Mouse (Mus musculus) urinary bladder, adult 18-20 months (tissue): ENCODE measurements around the gene Thop1.
"Not testable (repeated sequence)": the region's sequence is repeated elsewhere in the genome, so short reads cannot be mapped to it uniquely, and the experiment has no call there.

ENCODE experiments used
- DNase-seq, 2 experiments: peaks; one replicate each; pipeline ENCODE4 v3.0.0; 2022; ENCODE audit warnings: low spot score in 2 of 2, mixed read lengths in 2 of 2

Gene Thop1

GRCm38 (mm10) chr10:81057406-81058130, 12.3 kb upstream of the Thop1 start:
- no peak for DNase-seq

GRCm38 (mm10) chr10:81058896-81059295, 10.9 kb upstream of the Thop1 start:
- DNase-seq: no peak

DNA sequence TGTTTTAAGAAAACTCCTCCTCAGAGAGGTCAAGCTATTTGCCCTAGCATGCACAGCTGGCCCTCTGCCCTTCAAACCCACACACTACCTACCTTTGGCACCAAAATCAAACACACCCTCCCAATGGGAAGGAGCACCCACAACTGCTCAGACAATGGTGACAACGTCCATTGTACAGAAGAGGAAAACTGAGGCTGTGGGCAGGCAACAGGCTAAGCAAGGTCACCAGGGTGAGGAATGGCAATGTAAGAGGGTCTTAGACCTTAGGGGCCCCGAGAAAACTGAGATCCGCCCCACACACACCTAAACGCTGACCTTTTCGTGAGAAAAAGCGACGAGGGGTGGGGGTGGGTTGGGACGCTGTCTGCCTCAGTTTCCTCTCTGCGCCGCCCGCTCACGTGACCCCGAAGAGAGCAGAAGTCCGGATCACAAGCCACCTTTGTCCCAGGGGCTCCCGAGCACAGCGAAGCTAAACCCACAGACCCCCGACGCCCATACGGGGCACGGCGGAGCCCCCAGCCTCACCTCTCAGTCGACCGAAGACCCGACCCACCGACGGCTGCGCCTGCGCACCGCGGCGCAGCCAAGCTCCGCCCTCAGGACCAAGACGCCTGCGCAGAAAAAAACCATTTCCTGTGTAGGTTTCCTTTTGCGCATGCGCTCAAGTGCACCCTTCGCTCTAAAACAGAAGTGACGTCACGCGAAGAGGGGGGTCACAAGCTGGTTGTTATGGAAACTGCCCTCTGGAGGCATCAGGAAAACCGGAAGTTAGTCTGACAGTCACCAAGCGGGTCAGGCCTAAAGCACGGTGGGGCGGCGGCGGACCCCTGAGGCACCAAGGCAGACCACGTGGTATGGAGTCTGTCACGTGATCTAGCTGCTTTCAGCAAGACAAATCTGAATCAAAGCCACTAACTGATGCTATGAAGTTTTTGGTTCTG, 10.0 kb upstream of the Thop1 start, which contains the start of gene Sgta:
TSS of gene Sgta (minus strand) at position 579 of the 941 bp plus-strand sequence.
- DNase-seq: peak; percentile 99

DNA sequence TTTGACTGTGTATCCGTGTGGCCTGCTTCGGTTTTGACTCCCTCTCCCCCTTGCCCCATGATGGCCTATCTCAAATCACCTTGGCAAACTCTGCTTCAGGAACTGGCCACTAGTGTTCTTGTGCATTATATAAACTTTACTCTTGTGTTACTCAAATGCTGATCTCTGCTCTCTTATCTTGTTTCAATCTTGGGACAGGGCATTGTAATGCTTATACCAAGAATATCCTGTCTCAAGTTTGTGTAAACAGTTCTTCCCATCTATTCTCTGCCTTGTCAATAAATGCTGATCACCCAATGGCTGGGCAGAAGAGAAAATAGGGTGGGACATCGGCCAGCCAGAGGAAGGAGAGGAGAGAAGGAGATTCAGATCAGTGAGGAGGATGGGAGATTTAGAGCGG, 7.1 kb upstream of the Thop1 start:
- DNase-seq: no peak

- not testable (repeated sequence) for DNase-seq
These were observed 5.3 kb upstream of the Thop1 start for GRCm38 (mm10) chr10:81064519-81064918.

DNA sequence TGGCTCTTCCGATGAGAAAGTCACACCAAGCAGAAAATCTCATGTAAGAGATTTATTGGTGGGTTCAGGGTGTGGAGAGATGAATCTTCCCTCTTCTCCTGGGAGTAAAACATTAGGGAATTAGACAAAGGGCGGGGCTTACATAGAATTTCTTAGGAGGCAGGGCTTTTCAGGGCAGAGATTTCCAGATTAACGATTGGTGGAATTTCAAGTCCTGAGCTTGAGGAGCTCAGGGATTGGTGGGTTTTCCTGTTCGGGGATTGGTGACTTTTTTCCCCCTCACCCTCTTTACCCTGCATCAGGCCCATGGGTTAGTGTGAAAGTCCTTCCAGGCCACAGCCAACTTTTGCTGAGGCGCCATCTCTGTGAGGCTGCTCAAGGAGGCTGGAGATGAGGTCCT, 1.1 kb upstream of the Thop1 start:
- DNase-seq: no peak

- DNase-seq: no peak
These were observed 2.5 kb downstream of the Thop1 start for GRCm38 (mm10) chr10:81072290-81072689.

DNA sequence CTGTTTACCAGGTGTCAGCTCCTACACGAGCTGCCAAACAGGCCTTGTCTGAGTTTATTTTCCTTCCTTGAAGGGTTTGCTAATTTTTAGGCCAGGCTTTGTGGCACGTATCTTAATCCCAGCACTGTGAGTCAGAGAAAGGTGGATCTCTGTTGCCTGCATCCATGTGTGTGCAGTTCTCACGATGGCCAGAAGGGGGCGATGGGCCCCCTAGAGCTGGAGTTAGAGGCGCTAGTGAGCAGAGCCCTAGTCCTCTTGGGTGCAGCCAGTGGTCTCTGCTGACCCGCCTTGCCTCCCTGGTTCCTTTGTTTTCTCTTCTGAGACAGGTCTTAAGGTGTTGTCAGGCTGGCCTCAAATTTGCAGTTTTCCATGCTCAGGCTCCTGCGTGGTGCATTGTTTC, 3.6 kb downstream of the Thop1 start:
- no peak for DNase-seq

GRCm38 (mm10) chr10:81075734-81076133, 5.9 kb downstream of the Thop1 start:
- no peak for DNase-seq

GRCm38 (mm10) chr10:81076356-81076755, 6.5 kb downstream of the Thop1 start:
- DNase-seq: peak in 1 of 2 experiments; percentile 30

DNA sequence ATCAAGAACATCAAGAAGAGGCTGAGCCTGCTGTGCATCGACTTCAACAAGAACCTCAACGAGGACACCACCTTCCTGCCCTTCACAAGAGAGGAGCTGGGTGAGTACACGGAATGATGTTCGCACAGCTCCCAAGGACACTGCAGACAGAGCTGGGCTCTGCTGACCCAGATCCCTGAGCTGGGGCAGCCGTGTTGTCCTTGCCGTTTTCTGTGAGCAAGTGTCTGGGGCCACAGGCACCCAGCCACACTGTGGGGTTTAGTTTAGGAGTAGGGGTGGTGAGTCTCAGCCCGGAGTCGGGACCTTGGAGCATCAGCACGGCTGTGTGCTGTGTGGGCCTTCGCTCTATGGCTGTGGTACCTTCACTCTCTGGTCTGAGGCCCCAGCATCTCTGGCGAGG, 8.1 kb downstream of the Thop1 start:
- no peak for DNase-seq

GRCm38 (mm10) chr10:81080008-81080655, 10.3 kb downstream of the Thop1 start:
- no peak for DNase-seq

GRCm38 (mm10) chr10:81082168-81082960, 12.5 kb downstream of the Thop1 start:
- peak; percentile 46 to 63 for DNase-seq

- DNase-seq: no peak
These were observed 17.2 kb downstream of the Thop1 start for GRCm38 (mm10) chr10:81087021-81087420.

DNA sequence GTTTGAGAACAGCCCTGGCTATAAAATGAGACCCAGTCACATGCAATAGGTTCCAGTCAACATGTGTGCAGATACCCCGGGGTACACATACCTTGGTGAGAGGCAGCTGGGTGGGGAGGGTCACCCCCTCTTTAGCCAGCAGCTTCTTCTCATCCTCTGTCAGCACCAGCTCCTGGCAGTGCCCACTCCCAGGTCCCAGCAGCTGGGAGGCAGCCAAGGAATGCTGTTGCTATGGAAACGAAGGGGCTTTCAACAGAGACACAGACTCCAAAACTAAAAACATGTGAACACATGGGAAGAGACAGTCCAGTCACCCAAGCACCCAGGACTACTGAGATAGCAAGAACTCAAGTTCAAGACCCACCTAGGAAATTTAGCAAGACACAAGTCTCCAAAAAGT, 19.4 kb downstream of the Thop1 start:
- DNase-seq: no peak

- no peak for DNase-seq
These were observed 20.8 kb downstream of the Thop1 start for GRCm38 (mm10) chr10:81090621-81091020.

DNA sequence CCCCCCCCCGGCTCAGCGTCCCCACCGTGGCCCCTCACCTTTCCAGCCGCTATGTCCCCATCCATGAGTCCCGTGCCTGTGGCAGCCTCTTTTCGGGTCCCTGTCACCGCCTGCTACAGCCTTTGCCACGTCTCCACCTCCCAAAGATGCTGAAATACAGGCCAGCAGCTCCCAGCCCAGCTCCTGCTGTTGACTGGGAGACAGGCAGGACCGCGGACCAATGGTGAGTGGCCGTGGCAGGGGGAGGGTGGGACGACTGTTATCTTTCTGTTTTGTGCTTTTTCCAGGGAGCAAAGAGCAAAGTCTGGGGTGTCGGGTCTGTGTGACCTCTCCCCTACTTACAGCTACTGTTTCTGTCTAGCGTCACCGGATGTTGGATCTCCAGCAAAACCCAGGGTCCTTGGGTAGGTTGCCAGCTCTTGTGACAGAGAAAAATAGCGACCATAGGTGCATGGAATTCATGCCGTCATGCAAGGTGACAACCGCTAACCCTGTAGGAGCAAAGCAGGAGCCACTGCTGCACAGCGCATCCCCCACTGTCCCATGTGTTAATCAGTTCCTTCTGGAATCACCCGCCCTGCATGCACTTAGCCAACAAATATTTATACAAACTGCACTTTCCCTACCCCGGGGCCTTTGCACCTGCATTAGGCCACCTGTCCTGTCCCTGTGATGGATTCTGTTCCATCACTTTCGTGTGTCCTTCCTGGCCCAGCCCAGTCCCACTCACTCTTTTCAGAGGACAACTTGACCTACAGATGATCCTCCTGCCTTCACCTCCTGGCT, 22.8 kb downstream of the Thop1 start:
- DNase-seq: no peak

GRCm38 (mm10) chr10:81094931-81095678, 25.3 kb downstream of the Thop1 start:
- DNase-seq: no peak

DNA sequence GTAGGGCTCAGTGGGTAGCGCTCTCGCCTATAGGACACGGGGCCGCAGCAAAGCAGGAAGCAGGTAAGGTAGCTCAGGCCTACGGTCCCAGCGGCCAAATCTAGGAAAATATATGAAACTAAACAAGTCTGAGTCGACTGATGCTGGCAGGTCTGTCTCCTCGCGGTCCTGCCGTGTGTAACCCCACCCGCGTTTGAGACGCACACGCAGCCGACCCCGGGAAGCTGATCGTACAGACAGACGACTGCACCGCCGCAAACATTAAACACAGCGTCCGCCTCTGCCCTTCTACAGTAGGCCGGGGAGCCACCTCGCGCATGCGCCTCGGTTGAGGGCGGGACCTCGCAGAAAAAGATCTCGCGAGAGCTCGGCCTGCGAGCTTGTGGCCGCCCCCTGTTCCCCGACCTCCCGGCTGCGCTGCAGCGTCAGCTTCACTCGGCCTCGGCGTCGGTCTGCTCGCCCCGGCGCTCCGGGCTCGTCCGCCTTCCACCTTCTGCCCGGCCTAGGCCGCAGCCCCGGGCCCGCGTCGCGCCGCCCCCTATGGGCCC, 35.8 kb downstream of the Thop1 start, which contains the start of gene Map2k2:
TSS of gene Map2k2 (plus strand) at position 351 of the 548 bp plus-strand sequence.
- DNase-seq: peak; percentile 95 to 96
